Mouse (Mus musculus) forebrain, embryonic 15.5 days (tissue): ENCODE results near the gene Smap1. TPM values are rescaled to one million over a fixed set of nuclear protein-coding genes. Genes with fewer than 3 reads are reported as not detected.

ENCODE experiments used
- ATAC-seq: fragments of 200-750 bp; cut with Nextera tagmentation; replicated peaks from 2 replicates; pipeline ENCODE4 v1.8.0; 2017; ENCODE audit warnings: mild to moderate bottlenecking, moderate TSS enrichment, moderate library complexity
- H3K27ac ChIP-seq: fragments of 300-500 bp; sonication (generic); replicated peaks from 2 replicates; pipeline ENCODE4 v1.5.1; 2015; ENCODE audit warnings: mild to moderate bottlenecking, inconsistent platforms
- H3K27me3 ChIP-seq: fragments of 300-500 bp; sonication (generic); 2 replicates; pipeline ENCODE4 v1.6.1; 2015; ENCODE audit warnings: inconsistent platforms
- H3K36me3 ChIP-seq: fragments of 300-500 bp; sonication (generic); 2 replicates; pipeline ENCODE4 v1.6.1; 2015; ENCODE audit warnings: mild to moderate bottlenecking, inconsistent platforms
- H3K4me1 ChIP-seq: fragments of 300-500 bp; sonication (generic); 2 replicates; pipeline ENCODE4 v1.6.1; 2015; ENCODE audit warnings: inconsistent platforms
- H3K4me2 ChIP-seq: fragments of 300-500 bp; sonication (generic); replicated peaks from 2 replicates; pipeline ENCODE4 v1.6.1; 2015; ENCODE audit warnings: mild to moderate bottlenecking, inconsistent platforms
- H3K4me3 ChIP-seq: fragments of 300-500 bp; sonication (generic); 2 replicates; pipeline ENCODE4 v1.5.1; 2015; ENCODE audit warnings: mild to moderate bottlenecking, inconsistent platforms
- H3K9ac ChIP-seq: fragments of 300-500 bp; sonication (generic); replicated peaks from 2 replicates; pipeline ENCODE4 v1.6.1; 2015; ENCODE audit warnings: mild to moderate bottlenecking, inconsistent platforms
- H3K9me3 ChIP-seq: fragments of 300-500 bp; sonication (generic); 2 replicates; pipeline ENCODE4 v1.6.1; 2016; ENCODE audit warnings: inconsistent platforms
- WGBS: fragments of 180-500 bp; shearing (Covaris S2); methylation state at CpG from one replicate; pipeline ENCODE4 v1.1.7; 2015; ENCODE audit warnings: mixed read lengths; 5-methylcytosine and 5-hydroxymethylcytosine counted together
- polyA plus RNA-seq: library from polyadenylated mRNA; unstranded; fragments of >200 nt; fragmentation: Nextera tagmentation; extraction: Ambion mirVana; gene quantifications from 2 replicates; pipeline ENCODE4 v1.2.1, GENCODE M21; 2015

Smap1 gene
- polyA plus RNA-seq, 1 experiment from 2014 or later, result 91.8 TPM

DNA sequence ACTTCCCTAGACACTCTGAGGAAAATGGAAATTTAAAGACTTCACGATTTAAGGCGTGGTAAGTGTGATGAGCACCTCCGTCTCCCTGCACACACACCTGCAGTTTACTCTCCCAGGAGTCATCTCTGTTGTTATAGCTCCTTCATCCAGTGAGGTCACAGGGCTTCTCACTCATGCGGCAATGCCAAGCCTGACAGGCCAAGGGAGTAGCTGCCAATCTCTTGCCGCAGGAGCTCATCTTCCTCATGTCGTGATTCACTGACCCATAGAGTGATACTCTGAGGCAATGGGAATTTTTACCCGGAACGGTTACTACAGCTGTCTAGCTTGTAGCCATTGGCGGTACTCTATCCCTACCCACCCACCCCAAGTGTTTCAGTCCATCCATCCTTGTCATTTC lies 123.8 kb downstream of the Smap1 start:
- no peak overlapping the region for H3K27ac ChIP-seq
- no peaks in the 10 kb centered on the region for H3K27me3 ChIP-seq
- H3K4me1 ChIP-seq, result no peaks in the 10 kb centered on the region
- no peaks in the 10 kb centered on the region for H3K36me3 ChIP-seq
- no peak overlapping the region for H3K9ac ChIP-seq
- no peak overlapping the region for H3K4me3 ChIP-seq
- no peaks in the 10 kb centered on the region for H3K9me3 ChIP-seq
- H3K4me2 ChIP-seq, result no peak overlapping the region
- 92% methylated on average over 9 of the region's 9 CpGs for WGBS
- no peak for ATAC-seq

Other genes with a start within 250 kb of the Smap1 start
- gene B3gat2, start 160.6 kb downstream of the Smap1 start, polyA plus RNA-seq, result 11.0 and 11.3 TPM in 2 replicates
- 102 and 112 TPM in 2 replicates for gene Sdhaf4, start 83.3 kb upstream of the Smap1 start, polyA plus RNA-seq
- gene Fam135a, start 178.0 kb upstream of the Smap1 start, polyA plus RNA-seq, result 31.0 and 32.2 TPM in 2 replicates